In the genomic region with DNA sequence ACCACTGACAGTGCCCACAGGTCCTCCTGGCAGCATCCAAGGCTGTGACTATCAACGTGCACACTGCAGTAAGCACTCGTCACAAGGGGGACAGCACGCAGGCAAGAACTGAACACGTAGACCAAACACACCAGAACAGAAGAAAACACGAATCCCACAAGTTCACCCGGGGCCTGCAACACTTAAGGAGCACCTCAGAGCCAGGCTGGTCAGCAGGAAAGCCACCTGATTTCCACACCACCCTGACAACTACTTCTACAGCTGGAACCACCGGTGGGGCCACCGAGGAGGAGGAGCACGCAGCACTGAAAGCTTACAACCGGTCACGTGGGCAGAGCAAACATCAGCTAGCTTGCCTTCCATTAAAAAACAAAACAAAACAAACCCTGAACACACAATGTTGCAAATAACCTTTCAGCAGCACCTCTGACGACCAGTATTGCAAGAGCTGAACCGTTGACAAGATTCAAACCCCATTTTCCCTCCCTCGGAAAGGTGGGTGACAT, we compare ENCODE assay signal across 7 mouse cellular contexts. TPM values are rescaled to one million over a fixed set of nuclear protein-coding genes. Genes with fewer than 3 reads are reported as not detected.
DNase-seq lines count a peak whose midpoint lies in the region; ATAC-seq and TF ChIP-seq lines count a peak whose summit lies in the region.

No protein-coding gene starts in this region.

- DNase-seq in B cell, adult 2 months: peak; percentile 71 to 73
- DNase-seq in MEL (ENCODE audit: low read depth, low spot score): peak; percentile 75
- DNase-seq in embryonic facial prominence, embryonic 14.5 days (ENCODE audit: low spot score): peak; percentile 61
- peak; percentile 69 for DNase-seq in heart, postnatal 0 days (ENCODE audit: low spot score)
- peak; percentile 81 to 84 for DNase-seq in kidney, postnatal 36 days

- WGBS in embryonic facial prominence, embryonic 14.5 days: 6% methylated on average over 14 of the region's 14 CpGs
- WGBS in heart, postnatal 0 days: 0% methylated on average over 14 of the region's 14 CpGs
- WGBS in stomach, embryonic 16.5 days: under 1% methylated on average over 14 of the region's 14 CpGs

- no peaks in the 10 kb centered on the region for H3K9me3 ChIP-seq in MEL (replicated peaks; ENCODE audit: insufficient read depth, low read length)
- H3K9me3 ChIP-seq in embryonic facial prominence, embryonic 14.5 days (ENCODE audit: control insufficient read depth, low read length): no peaks in the 10 kb centered on the region
- no peaks in the 10 kb centered on the region for H3K9me3 ChIP-seq in heart, postnatal 0 days (replicated peaks; ENCODE audit: control insufficient read depth, low read length)
- H3K9me3 ChIP-seq in stomach, embryonic 16.5 days (replicated peaks; ENCODE audit: control insufficient read depth, low read length): no peaks in the 10 kb centered on the region

- no peak for ATAC-seq in embryonic facial prominence, embryonic 14.5 days (ENCODE audit: low read depth)
- no peak for ATAC-seq in heart, postnatal 0 days (ENCODE audit: insufficient read depth, low read depth)
- peak; percentile 3; the same call in 1 of the 2 replicates for ATAC-seq in megakaryocyte progenitor cell, adult 5-6 weeks (replicated peaks; ENCODE audit: poor library complexity)
- no peak for ATAC-seq in stomach, embryonic 16.5 days (ENCODE audit: insufficient read depth, low FRiP score)

- TF ChIP-seq RAD21 in MEL (IDR thresholded peaks at IDR 0.05; ENCODE audit: low read depth, low read length): no peak

- no peaks in the 10 kb centered on the region for H3K27me3 ChIP-seq in MEL (ENCODE audit: control insufficient read depth in 1 of 2, insufficient read depth in 2 of 2, low read length in 2 of 2)
- H3K27me3 ChIP-seq in embryonic facial prominence, embryonic 14.5 days (replicated peaks; ENCODE audit: control insufficient read depth, insufficient read depth, low read length): no peaks in the 10 kb centered on the region
- no peaks in the 10 kb centered on the region for H3K27me3 ChIP-seq in heart, postnatal 0 days (ENCODE audit: control insufficient read depth, insufficient read depth, low read length)
- H3K27me3 ChIP-seq in stomach, embryonic 16.5 days (ENCODE audit: control insufficient read depth, insufficient read depth, low read length): no peaks in the 10 kb centered on the region

- peak overlapping the region; percentile 90 to 97 for H3K4me3 ChIP-seq in MEL (ENCODE audit: control insufficient read depth in 1 of 2, insufficient read depth in 1 of 2, low read depth in 2 of 2, low read length in 2 of 2)
- peak overlapping the region; percentile 99 for H3K4me3 ChIP-seq in embryonic facial prominence, embryonic 14.5 days (ENCODE audit: low read depth, low read length)
- peak overlapping the region; percentile 98 for H3K4me3 ChIP-seq in heart, postnatal 0 days (ENCODE audit: low read depth, low read length)
- H3K4me3 ChIP-seq in stomach, embryonic 16.5 days (replicated peaks; ENCODE audit: low read length): peak overlapping the region; percentile 95

- 0 out of 4 replicates have a peak, but pooled peaks of 1 of the 2 experiments have one; percentile 24 for TF ChIP-seq POLR2A in MEL (IDR thresholded peaks at IDR 0.05; ENCODE audit: control insufficient read depth in 1 of 2, insufficient read depth in 1 of 2, low read depth in 1 of 2, low read length in 2 of 2, poor library complexity in 1 of 2)

- H3K4me1 ChIP-seq in MEL (ENCODE audit: control insufficient read depth in 1 of 2, insufficient read depth in 2 of 2, low read length in 2 of 2): peaks cover 4 to 18% of the 10 kb centered on the region in 2 experiments; a peak in 3 of 4 replicates
- H3K4me1 ChIP-seq in embryonic facial prominence, embryonic 14.5 days (ENCODE audit: control insufficient read depth, insufficient read depth, low read length): peaks cover 44% of the 10 kb centered on the region
- H3K4me1 ChIP-seq in heart, postnatal 0 days (ENCODE audit: control insufficient read depth, insufficient read depth): peaks cover 22% of the 10 kb centered on the region
- peaks cover 33% of the 10 kb centered on the region for H3K4me1 ChIP-seq in stomach, embryonic 16.5 days (ENCODE audit: control insufficient read depth, insufficient read depth, low read length)

- no peak for TF ChIP-seq CTCF in MEL (IDR thresholded peaks at IDR 0.05 in 2 of 3, conservative IDR thresholded peaks at IDR 0.05 in 1 of 3; ENCODE audit: control insufficient read depth in 1 of 3, insufficient read depth in 1 of 3, low read depth in 2 of 3, low read length in 3 of 3, poor library complexity in 1 of 3, severe bottlenecking in 1 of 3)
- TF ChIP-seq CTCF in heart, postnatal 0 days (IDR thresholded peaks at IDR 0.05; ENCODE audit: low read depth): no peak

- peaks cover 78% of the 10 kb centered on the region for H3K79me2 ChIP-seq in MEL (ENCODE audit: control insufficient read depth, insufficient read depth, low read length, poor library complexity)

- H3K27ac ChIP-seq in MEL (ENCODE audit: control insufficient read depth, low read depth, low read length): peak overlapping the region; percentile 81
- peak overlapping the region; percentile 100 for H3K27ac ChIP-seq in embryonic facial prominence, embryonic 14.5 days (replicated peaks; ENCODE audit: low read depth, low read length)
- peak overlapping the region; percentile 98 for H3K27ac ChIP-seq in heart, postnatal 0 days (ENCODE audit: low read depth)
- H3K27ac ChIP-seq in stomach, embryonic 16.5 days (ENCODE audit: low read length): peak overlapping the region; percentile 65

- TF ChIP-seq EP300 in MEL (IDR thresholded peaks at IDR 0.05; ENCODE audit: low read depth in 1 of 2, low read length in 2 of 2): no peak
- TF ChIP-seq EP300 in heart, postnatal 0 days (IDR thresholded peaks at IDR 0.05; ENCODE audit: low read depth): peak; percentile 35; the same call in 1 of the 2 replicates

- peak overlapping the region; percentile 95 for H3K4me2 ChIP-seq in embryonic facial prominence, embryonic 14.5 days (ENCODE audit: low read depth, low read length)
- peak overlapping the region; percentile 93 for H3K4me2 ChIP-seq in heart, postnatal 0 days (ENCODE audit: low read depth, low read length)
- H3K4me2 ChIP-seq in stomach, embryonic 16.5 days (ENCODE audit: low read depth, low read length): peak overlapping the region; percentile 90

- H3K36me3 ChIP-seq in MEL (ENCODE audit: control insufficient read depth in 1 of 2, insufficient read depth in 2 of 2, low read length in 2 of 2): peaks cover 19 to 32% of the 10 kb centered on the region in 2 experiments
- peaks cover 64% of the 10 kb centered on the region for H3K36me3 ChIP-seq in embryonic facial prominence, embryonic 14.5 days (ENCODE audit: control insufficient read depth, insufficient read depth, low read length)
- peaks cover 50% of the 10 kb centered on the region for H3K36me3 ChIP-seq in heart, postnatal 0 days (replicated peaks; ENCODE audit: control insufficient read depth, insufficient read depth, low read length)
- peaks cover 3% of the 10 kb centered on the region; the same call in 1 of the 2 replicates for H3K36me3 ChIP-seq in stomach, embryonic 16.5 days (ENCODE audit: control insufficient read depth, insufficient read depth, low read length)

- peak overlapping the region; percentile 88 for H3K9ac ChIP-seq in MEL (ENCODE audit: control insufficient read depth, low read depth, low read length, poor library complexity, severe bottlenecking)
- peak overlapping the region; percentile 100 for H3K9ac ChIP-seq in embryonic facial prominence, embryonic 14.5 days (ENCODE audit: low read depth, low read length)
- H3K9ac ChIP-seq in heart, postnatal 0 days (replicated peaks; ENCODE audit: low read depth, low read length): peak overlapping the region; percentile 96
- peak overlapping the region; percentile 98 for H3K9ac ChIP-seq in stomach, embryonic 16.5 days (ENCODE audit: low read length)

TF ChIP-seq in MEL, 35 proteins besides CTCF, POLR2A, EP300 and RAD21:
- peak; percentile 98 for TF ChIP-seq MXI1 (IDR thresholded peaks at IDR 0.05; ENCODE audit: low read depth, low read length)
- peak; percentile 45; the same call in 1 of the 2 replicates for TF ChIP-seq ZMIZ1 (IDR thresholded peaks at IDR 0.05; ENCODE audit: low read depth, low read length)
- TF ChIP-seq USF1 (IDR thresholded peaks at IDR 0.05; ENCODE audit: low read depth, low read length): peak; percentile 95
- TF ChIP-seq JUND (IDR thresholded peaks at IDR 0.05; ENCODE audit: low read depth, low read length): no peak
- no peak for TF ChIP-seq KAT2A (conservative IDR thresholded peaks at IDR 0.05; ENCODE audit: low read depth, low read length)
- peak; percentile 93 for TF ChIP-seq MAX (IDR thresholded peaks at IDR 0.05; ENCODE audit: low read length)
- peak in 1 of 2 experiments; percentile 79; a peak in 2 of 4 replicates for TF ChIP-seq USF2 (IDR thresholded peaks at IDR 0.05; ENCODE audit: borderline replicate concordance in 1 of 2, insufficient read depth in 1 of 2, low read depth in 1 of 2, low read length in 2 of 2)
- no peak for TF ChIP-seq GATA1 (IDR thresholded peaks at IDR 0.05; ENCODE audit: low read depth, low read length)
- peak; percentile 28; the same call in 1 of the 2 replicates for TF ChIP-seq NELFE (IDR thresholded peaks at IDR 0.05; ENCODE audit: low read depth, low read length)
- TF ChIP-seq SIN3A (IDR thresholded peaks at IDR 0.05; ENCODE audit: low read length): peak; percentile 94
TF ChIP-seq in MEL: peak in this region for 7.

RNA-seq across cellular contexts. Expression of a gene that starts 3.7 kb away (rescaled TPM):
- 30.4 and 37.2 TPM in 2 replicates for total RNA-seq in MEL (2012; rRNA removed)
- 10 to 100 TPM in 1 of 2 experiments, not detected in 1; 17.1 TPM for polyA plus RNA-seq in MEL (2012; ENCODE audit: insufficient read depth in 1 of 2, insufficient read length in 2 of 2, low read depth in 1 of 2, low replicate concordance in 2 of 2, missing spikeins in 1 of 2)
- 10.6 and 10.7 TPM in 2 replicates for polyA plus RNA-seq in embryonic facial prominence, embryonic 14.5 days (2014; fragmentation: Nextera tagmentation; extraction: Ambion mirVana)
- 132 and 175 TPM in 2 replicates for total RNA-seq in heart, postnatal 0 days (2014; rRNA removed; ENCODE audit: low replicate concordance)
- 9.6 and 9.8 TPM in 2 replicates for polyA plus RNA-seq in heart, postnatal 0 days (2015; fragmentation: Nextera tagmentation; extraction: Ambion mirVana)
- total RNA-seq in megakaryocyte progenitor cell, adult 5-6 weeks (2015): 109 and 114 TPM in 2 replicates
- 95.7 and 110 TPM in 2 replicates for total RNA-seq in megakaryocyte progenitor cell, adult 5-6 weeks (2017)
- 9.9 and 10.8 TPM in 2 replicates for polyA plus RNA-seq in stomach, embryonic 16.5 days (2015; fragmentation: Nextera tagmentation; extraction: Ambion mirVana)
